Mouse (Mus musculus): ENCODE data around the gene Cilp2.

- no peak for TF ChIP-seq POLR2A (IDR thresholded peaks at IDR 0.05; ENCODE audit: control insufficient read depth, extremely low read depth, insufficient read depth, low read length, poor library complexity)
- TF ChIP-seq CTCF (IDR thresholded peaks at IDR 0.05; ENCODE audit: borderline replicate concordance, control insufficient read depth, extremely low read depth, insufficient read depth, low read length, poor library complexity), result no peak
Observed at GRCm38 (mm10) chr8:69899876-69900275, 12.4 kb upstream of the Cilp2 start.

Data from thymus, adult 2 months (tissue).